Mouse (Mus musculus) liver, postnatal 0 days (tissue): ENCODE results near the gene Apoc2. TPM values are rescaled to one million over a fixed set of nuclear protein-coding genes. Genes with fewer than 3 reads are reported as not detected.

Experiments used
- ATAC-seq: fragments of 200-750 bp; cut with Nextera tagmentation; 2 replicates; pipeline ENCODE4 v1.8.0; 2017; ENCODE audit warnings: mild to moderate bottlenecking, moderate library complexity
- DNase-seq: peaks from one replicate; pipeline ENCODE4 v3.0.0-alpha.2; 2016
- H3K27ac ChIP-seq: fragments of 300-500 bp; sonication (generic); 2 replicates; pipeline ENCODE4 v1.5.1; 2014; ENCODE audit warnings: antibody characterized with exemption, moderate library complexity, mild to moderate bottlenecking, low read depth
- H3K27me3 ChIP-seq: fragments of 300-500 bp; sonication (generic); 2 replicates; pipeline ENCODE4 v1.6.1; 2014; ENCODE audit warnings: low read length, control low read depth, mixed read lengths; ENCODE audit not compliant: insufficient read depth
- H3K36me3 ChIP-seq: fragments of 300-500 bp; sonication (generic); replicated peaks from 2 replicates; pipeline ENCODE4 v1.6.1; 2014; ENCODE audit warnings: mild to moderate bottlenecking, control low read depth, low read length, moderate library complexity, mixed read lengths; ENCODE audit not compliant: insufficient read depth
- H3K4me1 ChIP-seq: fragments of 300-500 bp; sonication (generic); 2 replicates; pipeline ENCODE4 v1.6.1; 2014; ENCODE audit warnings: antibody characterized with exemption, mild to moderate bottlenecking, control low read depth; ENCODE audit not compliant: insufficient read depth
- H3K4me2 ChIP-seq: fragments of 300-500 bp; sonication (generic); 2 replicates; pipeline ENCODE4 v1.6.1; 2014; ENCODE audit warnings: low read depth, mild to moderate bottlenecking, low read length, moderate library complexity, mixed read lengths
- H3K4me3 ChIP-seq: fragments of 300-500 bp; sonication (generic); 2 replicates; pipeline ENCODE4 v1.5.1; 2014; ENCODE audit warnings: low read depth, low read length
- H3K9ac ChIP-seq: fragments of 300-500 bp; sonication (generic); replicated peaks from 2 replicates; pipeline ENCODE4 v1.6.1; 2014; ENCODE audit warnings: mild to moderate bottlenecking, moderate library complexity
- H3K9me3 ChIP-seq: fragments of 300-500 bp; sonication (generic); 2 replicates; pipeline ENCODE4 v1.6.1; 2016; ENCODE audit warnings: mild to moderate bottlenecking, control low read depth, low read length, mixed read lengths
- CTCF ChIP-seq: sonication (generic); IDR thresholded peaks from 2 replicates; pipeline ENCODE4 v1.5.1; 2016; ENCODE audit warnings: antibody characterized with exemption, low read depth
- EP300 ChIP-seq: IDR thresholded peaks from 2 replicates; pipeline ENCODE4 v1.6.1; 2016; ENCODE audit warnings: antibody characterized with exemption, low read depth, mild to moderate bottlenecking
- WGBS: fragments of 180-500 bp; shearing (Covaris S2); extraction: QIAGEN DNeasy Blood & Tissue Kit; methylation state at CpG from one replicate; pipeline ENCODE4 v1.1.7; 2014; ENCODE audit not compliant: insufficient replicate concordance; 5-methylcytosine and 5-hydroxymethylcytosine counted together
- polyA plus RNA-seq: library from polyadenylated mRNA; unstranded; fragments of >200 nt; fragmentation: Nextera tagmentation; extraction: Ambion mirVana; gene quantifications from 2 replicates; pipeline ENCODE4 v1.2.1, GENCODE M21; 2015

The Apoc2 gene
- polyA plus RNA-seq, 1 experiment from 2014 or later, result 3,070 TPM

DNA sequence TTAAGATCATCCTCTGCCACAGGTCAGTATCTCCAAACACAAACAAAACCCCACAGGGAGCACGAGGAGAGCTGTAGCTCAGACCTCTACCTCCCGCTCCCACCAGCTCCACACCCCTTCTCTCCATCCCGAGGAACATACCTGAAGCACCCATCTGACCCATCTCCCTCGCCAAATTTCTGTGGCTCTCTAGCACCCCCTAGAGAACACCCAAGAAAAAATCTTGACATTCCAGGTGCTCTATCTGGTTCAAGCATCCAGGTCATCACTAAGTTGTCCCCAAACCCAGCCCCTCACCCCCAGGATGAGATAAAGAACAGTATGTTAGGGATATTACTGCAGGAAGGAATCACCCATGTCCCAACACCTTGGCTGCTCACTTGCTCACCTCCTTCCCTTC, 35.5 kb upstream of the Apoc2 start:
- H3K4me3 ChIP-seq, result no peak overlapping the region
- no peak overlapping the region for H3K9ac ChIP-seq
- no peak for TF ChIP-seq EP300
- peak; percentile 66 for TF ChIP-seq CTCF
- H3K9me3 ChIP-seq, result no peaks in the 10 kb centered on the region
- no peak for ATAC-seq
- H3K27me3 ChIP-seq, result no peaks in the 10 kb centered on the region
- peak; percentile 55 for DNase-seq
- peaks cover 37% of the 10 kb centered on the region for H3K36me3 ChIP-seq
- no peak overlapping the region for H3K27ac ChIP-seq
- 41% methylated on average over 4 of the region's 4 CpGs for WGBS
- no peak overlapping the region for H3K4me2 ChIP-seq
- H3K4me1 ChIP-seq, result peaks cover 24% of the 10 kb centered on the region

- TF ChIP-seq EP300 (no peak), CTCF (peak; percentile 63)
- H3K9ac ChIP-seq, result no peak overlapping the region
- no peak for ATAC-seq
- WGBS, result 63% methylated on average over 4 of the region's 4 CpGs
- H3K36me3 ChIP-seq, result peaks cover 37% of the 10 kb centered on the region
- H3K9me3 ChIP-seq, result no peaks in the 10 kb centered on the region
- no peak overlapping the region for H3K4me2 ChIP-seq
- H3K4me3 ChIP-seq, result no peak overlapping the region
- no peaks in the 10 kb centered on the region for H3K27me3 ChIP-seq
- H3K27ac ChIP-seq, result no peak overlapping the region
- peaks cover 24% of the 10 kb centered on the region for H3K4me1 ChIP-seq
- no peak for DNase-seq
These were observed 34.7 kb upstream of the Apoc2 start for GRCm38 (mm10) chr7:19712414-19712813.

GRCm38 (mm10) chr7:19710650-19711049, 32.9 kb upstream of the Apoc2 start:
- 84% methylated on average over 10 of the region's 10 CpGs for WGBS
- H3K4me3 ChIP-seq, result no peak overlapping the region
- no peak overlapping the region for H3K4me2 ChIP-seq
- no peak overlapping the region for H3K27ac ChIP-seq
- DNase-seq (no peak), ATAC-seq (no peak)
- TF ChIP-seq CTCF (no peak), EP300 (no peak)
- peaks cover 16% of the 10 kb centered on the region for H3K4me1 ChIP-seq
- H3K27me3 ChIP-seq, result no peaks in the 10 kb centered on the region
- no peaks in the 10 kb centered on the region for H3K9me3 ChIP-seq
- H3K36me3 ChIP-seq, result peaks cover 44% of the 10 kb centered on the region
- H3K9ac ChIP-seq, result no peak overlapping the region

DNA sequence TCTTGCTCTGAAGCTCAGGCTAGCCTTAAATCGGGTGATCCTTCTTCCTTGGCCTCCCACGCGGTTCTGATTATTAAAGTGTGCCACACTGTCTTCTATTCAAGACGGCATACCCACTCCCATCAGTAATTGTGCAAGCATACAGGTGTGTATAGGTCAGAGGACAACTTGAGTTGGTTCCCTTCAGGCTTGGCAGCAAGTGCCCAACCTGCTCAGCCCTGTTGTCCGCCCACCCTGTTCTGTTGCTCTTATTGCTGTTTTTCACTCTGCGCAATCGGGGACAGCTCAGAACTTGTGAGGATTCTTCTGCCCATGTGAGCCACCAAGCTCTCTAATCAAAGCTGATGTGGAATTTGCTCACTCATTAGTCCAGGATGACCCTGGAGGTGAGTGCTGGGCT, 27.5 kb upstream of the Apoc2 start:
- H3K4me3 ChIP-seq, result no peak overlapping the region
- H3K27ac ChIP-seq, result no peak overlapping the region
- H3K4me1 ChIP-seq, result peaks cover 21% of the 10 kb centered on the region
- no peak for TF ChIP-seq EP300
- no peak for TF ChIP-seq CTCF
- H3K9ac ChIP-seq, result no peak overlapping the region
- no peaks in the 10 kb centered on the region for H3K27me3 ChIP-seq
- H3K9me3 ChIP-seq, result no peaks in the 10 kb centered on the region
- 90% methylated on average over 7 of the region's 7 CpGs for WGBS
- H3K36me3 ChIP-seq, result peaks cover 24% of the 10 kb centered on the region; the same call in 1 of the 2 replicates
- no peak for DNase-seq
- no peak for ATAC-seq
- no peak overlapping the region for H3K4me2 ChIP-seq

- Histone ChIP-seq H3K4me1 (peaks cover 29% of the 10 kb centered on the region), H3K27ac (no peak overlapping the region), H3K27me3 (no peaks in the 10 kb centered on the region), H3K4me2 (no peak overlapping the region), H3K4me3 (no peak overlapping the region), H3K9ac (no peak overlapping the region), H3K9me3 (no peaks in the 10 kb centered on the region), H3K36me3 (peaks cover 18% of the 10 kb centered on the region; the same call in 1 of the 2 replicates)
- no peak for DNase-seq
- no peak for ATAC-seq
- no peak for TF ChIP-seq CTCF
- no peak for TF ChIP-seq EP300
- 88% methylated on average over 4 of the region's 4 CpGs for WGBS
These were observed 26.7 kb upstream of the Apoc2 start for GRCm38 (mm10) chr7:19704475-19704874.

GRCm38 (mm10) chr7:19702859-19703555, 25.3 kb upstream of the Apoc2 start:
- Histone ChIP-seq H3K4me2 (no peak overlapping the region), H3K27ac (peak overlapping the region; percentile 98; the same call in 1 of the 2 replicates), H3K4me3 (no peak overlapping the region), H3K9me3 (no peaks in the 10 kb centered on the region), H3K36me3 (peaks cover 11% of the 10 kb centered on the region; the same call in 1 of the 2 replicates), H3K4me1 (peaks cover 36% of the 10 kb centered on the region), H3K9ac (peak overlapping the region; percentile 21; the same call in 1 of the 2 replicates), H3K27me3 (no peaks in the 10 kb centered on the region)
- ATAC-seq (no peak), DNase-seq (no peak)
- TF ChIP-seq CTCF, result no peak
- TF ChIP-seq EP300, result no peak
- 81% methylated on average over 16 of the region's 16 CpGs for WGBS
